Mouse (Mus musculus): ENCODE data around the gene Arhgef15.

- TF ChIP-seq POLR2A (IDR thresholded peaks at IDR 0.05; ENCODE audit: borderline replicate concordance, low read depth, low read length), result no peak
- TF ChIP-seq CTCF (IDR thresholded peaks at IDR 0.05; ENCODE audit: low read depth, low read length), result no peak
Observed at GRCm38 (mm10) chr11:68924749-68925148, 32.5 kb downstream of the Arhgef15 start.
